Mouse (Mus musculus) intestine, embryonic 16.5 days (tissue): Measurements from ENCODE around the gene Dnah8. TPM values are rescaled to one million over a fixed set of nuclear protein-coding genes. Genes with fewer than 3 reads are reported as not detected.

Source experiments
- ATAC-seq: fragments of 200-750 bp; cut with Nextera tagmentation; 2 replicates; pipeline ENCODE4 v1.8.0; 2017; ENCODE audit warnings: moderate TSS enrichment, moderate library complexity
- H3K27ac ChIP-seq: fragments of 300-500 bp; sonication (generic); 2 replicates; pipeline ENCODE4 v1.5.1; 2014; ENCODE audit warnings: mild to moderate bottlenecking, low read length
- H3K27me3 ChIP-seq: fragments of 300-500 bp; sonication (generic); replicated peaks from 2 replicates; pipeline ENCODE4 v1.6.1; 2014; ENCODE audit warnings: low read length, control low read depth, mixed read lengths; ENCODE audit not compliant: control insufficient read depth, insufficient read depth
- H3K36me3 ChIP-seq: fragments of 300-500 bp; sonication (generic); 2 replicates; pipeline ENCODE4 v1.6.1; 2014; ENCODE audit warnings: low read length, control low read depth; ENCODE audit not compliant: control insufficient read depth, insufficient read depth
- H3K4me1 ChIP-seq: fragments of 300-500 bp; sonication (generic); 2 replicates; pipeline ENCODE4 v1.6.1; 2014; ENCODE audit warnings: low read length, control low read depth, mixed read lengths; ENCODE audit not compliant: control insufficient read depth, insufficient read depth
- H3K4me2 ChIP-seq: fragments of 300-500 bp; sonication (generic); 2 replicates; pipeline ENCODE4 v1.6.1; 2014; ENCODE audit warnings: low read depth, low read length, control low read depth
- H3K4me3 ChIP-seq: fragments of 300-500 bp; sonication (generic); 2 replicates; pipeline ENCODE4 v1.5.1; 2014; ENCODE audit warnings: mild to moderate bottlenecking, low read length
- H3K9ac ChIP-seq: fragments of 300-500 bp; sonication (generic); 2 replicates; pipeline ENCODE4 v1.6.1; 2014; ENCODE audit warnings: low read depth, low read length
- H3K9me3 ChIP-seq: fragments of 300-500 bp; sonication (generic); 2 replicates; pipeline ENCODE4 v1.6.1; 2016; ENCODE audit warnings: low read length, control low read depth; ENCODE audit not compliant: control insufficient read depth
- WGBS: fragments of 180-500 bp; shearing (Covaris S2); extraction: QIAGEN DNeasy Blood & Tissue Kit; methylation state at CpG from one replicate; pipeline ENCODE4 v1.1.7; 2014; 5-methylcytosine and 5-hydroxymethylcytosine counted together
- polyA plus RNA-seq: library from polyadenylated mRNA; unstranded; fragments of >200 nt; fragmentation: Nextera tagmentation; extraction: Ambion mirVana; gene quantifications from 2 replicates; pipeline ENCODE4 v1.2.1, GENCODE M21; 2015

Dnah8 gene
- polyA plus RNA-seq, 1 experiment from 2014 or later: 0.79 TPM

DNA sequence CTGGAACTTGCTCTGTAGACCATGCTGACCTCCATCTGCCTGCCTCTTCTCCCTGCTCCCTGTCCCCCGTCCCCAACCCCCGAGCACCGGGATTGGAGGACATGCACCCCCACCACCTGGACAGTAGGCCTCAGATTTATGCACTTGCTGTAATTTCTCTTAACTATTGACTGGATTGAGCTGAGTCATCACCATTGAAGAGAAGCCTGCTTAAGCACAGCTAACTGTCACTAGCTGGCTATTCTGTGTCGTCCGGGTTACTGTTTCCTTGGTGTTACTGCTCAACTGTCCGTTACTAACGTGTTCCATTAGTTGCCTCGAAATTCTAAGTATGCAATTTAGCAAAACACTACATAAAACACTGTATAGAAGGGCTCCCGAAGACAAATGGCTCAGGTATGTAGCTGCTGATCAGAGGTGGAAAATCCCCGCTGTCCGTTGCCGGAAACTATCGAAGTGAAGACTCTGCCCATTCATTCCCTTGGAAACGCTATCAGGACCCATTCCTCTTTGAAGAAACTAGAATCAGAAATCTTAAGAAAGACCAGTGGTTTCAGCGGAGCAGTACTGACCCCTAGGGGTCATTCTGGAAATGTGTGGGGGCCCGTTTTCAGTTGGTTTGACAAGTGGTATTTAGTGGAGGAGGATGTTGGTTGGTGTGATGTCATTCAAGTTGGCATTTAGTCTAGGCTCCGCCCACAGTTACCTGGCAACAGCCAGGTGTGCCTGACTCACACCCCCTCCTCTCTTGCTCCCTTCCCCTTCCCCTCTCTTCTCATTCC is 33.5 kb upstream of the Dnah8 start:
- H3K4me1 ChIP-seq: no peaks in the 10 kb centered on the region
- H3K36me3 ChIP-seq: peaks cover 7% of the 10 kb centered on the region; the same call in 1 of the 2 replicates
- no peak overlapping the region for H3K4me2 ChIP-seq
- ATAC-seq: peak; percentile 18; the same call in 1 of the 2 replicates
- H3K4me3 ChIP-seq: no peak overlapping the region
- no peak overlapping the region for H3K9ac ChIP-seq
- no peaks in the 10 kb centered on the region for H3K27me3 ChIP-seq
- H3K27ac ChIP-seq: no peak overlapping the region
- H3K9me3 ChIP-seq: no peaks in the 10 kb centered on the region
- 52% methylated on average over 17 of the region's 17 CpGs for WGBS

DNA sequence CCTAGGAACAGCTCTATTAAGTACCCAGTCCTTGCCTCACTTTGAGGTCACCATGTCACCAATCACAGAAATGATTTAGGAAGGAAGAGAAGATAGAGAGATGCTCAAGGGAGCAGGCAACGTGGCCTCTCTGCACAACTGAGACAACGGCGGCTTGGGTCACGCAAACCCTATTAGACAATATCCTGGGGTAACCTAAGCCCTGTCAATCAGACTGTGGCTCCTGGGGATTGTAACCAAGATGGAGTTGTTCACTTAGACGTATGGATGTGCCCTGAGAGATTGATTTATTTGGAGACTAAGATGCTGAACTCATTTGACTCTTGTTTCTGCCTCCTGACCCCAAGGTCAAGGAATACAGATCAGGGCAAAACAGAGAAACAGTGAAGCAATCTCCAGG is 29.7 kb upstream of the Dnah8 start:
- no peak for ATAC-seq
- H3K36me3 ChIP-seq: peaks cover 24% of the 10 kb centered on the region
- no peak overlapping the region for H3K4me2 ChIP-seq
- H3K27ac ChIP-seq: no peak overlapping the region
- WGBS: 65% methylated on average over 5 of the region's 5 CpGs
- H3K9ac ChIP-seq: no peak overlapping the region
- 0 out of 2 replicates have a peak, but pooled peaks cover 2% of the 10 kb centered on the region for H3K9me3 ChIP-seq
- H3K27me3 ChIP-seq: no peaks in the 10 kb centered on the region
- no peak overlapping the region for H3K4me3 ChIP-seq
- H3K4me1 ChIP-seq: no peaks in the 10 kb centered on the region

DNA sequence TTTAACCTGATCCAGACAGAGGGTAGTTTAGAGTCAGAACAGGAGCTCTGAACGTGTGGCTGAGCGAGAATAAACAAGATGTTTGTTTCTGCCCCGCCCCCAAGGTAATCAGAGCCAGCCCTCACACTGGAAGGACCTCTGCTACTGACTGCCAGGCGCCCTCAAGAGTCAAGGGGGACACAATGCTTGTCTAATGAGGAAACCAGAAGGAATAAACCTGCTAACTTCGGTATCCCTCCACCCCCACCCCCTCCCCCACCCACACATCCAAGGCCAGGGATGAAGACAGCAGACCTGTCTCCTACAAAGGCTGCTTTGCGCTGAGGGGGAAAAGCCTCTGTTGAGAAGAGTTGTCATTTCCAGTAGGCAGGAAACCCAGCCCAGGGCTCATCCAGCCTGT is 29.3 kb upstream of the Dnah8 start:
- H3K36me3 ChIP-seq: peaks cover 24% of the 10 kb centered on the region
- no peak overlapping the region for H3K27ac ChIP-seq
- ATAC-seq: no peak
- 0 out of 2 replicates have a peak, but pooled peaks cover 2% of the 10 kb centered on the region for H3K9me3 ChIP-seq
- no peak overlapping the region for H3K4me2 ChIP-seq
- H3K4me3 ChIP-seq: no peak overlapping the region
- no peaks in the 10 kb centered on the region for H3K4me1 ChIP-seq
- H3K27me3 ChIP-seq: no peaks in the 10 kb centered on the region
- 55% methylated on average over 6 of the region's 6 CpGs for WGBS
- H3K9ac ChIP-seq: no peak overlapping the region

DNA sequence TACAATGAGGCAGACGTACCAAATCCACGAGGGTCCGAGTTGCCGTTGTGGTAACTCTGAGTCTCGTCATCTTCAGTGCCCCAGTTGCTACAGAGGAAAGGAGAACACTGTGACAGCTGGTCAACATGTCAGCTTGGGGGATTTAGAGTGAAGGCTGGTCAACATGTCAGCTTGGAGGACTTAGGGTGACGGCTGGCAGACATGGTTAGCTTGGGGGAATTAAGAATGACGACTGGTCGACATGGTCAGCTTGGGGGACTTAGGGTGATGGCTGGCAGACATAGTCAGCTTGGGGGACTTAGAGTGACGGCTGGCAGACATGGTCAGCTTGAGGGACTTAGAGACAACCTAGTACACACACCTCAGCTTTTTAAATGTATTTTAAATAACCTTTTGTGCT is 26.4 kb upstream of the Dnah8 start:
- Histone ChIP-seq H3K9ac (no peak overlapping the region), H3K4me1 (no peaks in the 10 kb centered on the region), H3K27me3 (no peaks in the 10 kb centered on the region), H3K9me3 (0 out of 2 replicates have a peak, but pooled peaks cover 2% of the 10 kb centered on the region), H3K4me3 (no peak overlapping the region), H3K4me2 (no peak overlapping the region), H3K27ac (no peak overlapping the region), H3K36me3 (peaks cover 28% of the 10 kb centered on the region)
- WGBS: 96% methylated on average over 9 of the region's 9 CpGs
- ATAC-seq: no peak

DNA sequence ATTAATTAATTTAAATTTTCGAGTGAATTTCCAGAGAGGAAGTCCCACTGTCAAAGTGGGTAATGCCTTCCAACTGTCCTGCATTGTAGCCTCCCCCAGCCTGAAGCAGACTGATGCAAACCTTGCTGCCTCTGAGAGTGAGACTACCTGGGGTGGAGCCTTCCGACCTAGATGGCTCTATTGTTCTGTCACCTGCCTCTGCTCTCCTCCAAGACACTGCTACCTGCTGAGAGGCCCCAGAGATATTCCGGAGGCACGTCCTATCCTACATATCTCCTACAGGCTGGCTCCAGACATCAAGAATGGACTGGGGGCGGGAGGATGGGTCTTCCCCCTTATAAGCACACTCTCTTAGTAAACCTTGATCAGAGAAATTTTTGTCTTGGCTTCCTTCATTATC is 25.9 kb upstream of the Dnah8 start:
- Histone ChIP-seq H3K9me3 (0 out of 2 replicates have a peak, but pooled peaks cover 2% of the 10 kb centered on the region), H3K4me3 (no peak overlapping the region), H3K9ac (no peak overlapping the region), H3K4me1 (no peaks in the 10 kb centered on the region), H3K36me3 (peaks cover 28% of the 10 kb centered on the region), H3K27ac (no peak overlapping the region), H3K4me2 (no peak overlapping the region), H3K27me3 (no peaks in the 10 kb centered on the region)
- ATAC-seq: no peak
- 86% methylated on average over 5 of the region's 5 CpGs for WGBS

DNA sequence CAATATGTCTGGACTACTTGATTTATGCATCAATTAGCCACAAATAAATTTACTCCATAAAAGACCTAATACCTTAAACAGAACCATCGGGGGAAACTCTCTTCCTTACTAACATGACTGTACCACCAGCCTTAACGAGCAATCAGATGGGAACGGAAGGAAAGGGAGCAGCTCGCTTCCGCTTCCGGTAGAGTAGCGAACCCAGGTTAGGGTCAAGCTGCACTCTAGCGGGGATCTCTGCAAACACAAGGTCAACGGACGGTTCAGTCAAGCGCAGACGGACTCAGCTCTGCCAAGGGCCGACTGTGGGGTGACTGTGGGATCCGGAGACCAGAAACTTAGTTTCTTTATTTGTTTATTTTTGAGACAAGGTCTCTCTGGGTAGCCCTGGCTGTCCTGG is 22.0 kb upstream of the Dnah8 start:
- Histone ChIP-seq H3K9me3 (0 out of 2 replicates have a peak, but pooled peaks cover under 1% of the 10 kb centered on the region), H3K4me3 (no peak overlapping the region), H3K27ac (no peak overlapping the region), H3K4me1 (peaks cover 3% of the 10 kb centered on the region; the same call in 1 of the 2 replicates), H3K9ac (no peak overlapping the region), H3K36me3 (peaks cover 22% of the 10 kb centered on the region), H3K4me2 (no peak overlapping the region), H3K27me3 (no peaks in the 10 kb centered on the region)
- ATAC-seq: no peak
- WGBS: 87% methylated on average over 14 of the region's 14 CpGs

DNA sequence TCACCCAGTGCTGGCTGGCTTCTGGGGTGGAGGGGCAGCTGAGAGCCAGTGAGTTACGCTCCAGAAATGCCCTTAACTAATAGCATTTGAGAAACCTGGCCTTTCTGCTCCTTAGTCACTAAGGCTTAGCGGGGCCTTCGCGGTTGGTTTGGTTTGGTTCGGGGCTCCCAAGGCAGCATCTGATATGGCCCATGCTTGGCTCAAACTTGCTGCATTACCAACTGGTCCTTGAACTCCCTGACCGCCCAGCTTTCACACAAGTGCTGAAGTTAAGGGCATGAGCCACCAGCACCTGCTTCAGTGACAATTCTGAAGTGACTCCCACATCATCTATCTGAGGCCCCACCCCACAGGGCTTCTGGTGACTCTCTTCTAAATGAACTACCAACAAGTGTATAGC is 19.9 kb upstream of the Dnah8 start:
- no peak for ATAC-seq
- Histone ChIP-seq H3K4me3 (no peak overlapping the region), H3K27ac (no peak overlapping the region)

DNA sequence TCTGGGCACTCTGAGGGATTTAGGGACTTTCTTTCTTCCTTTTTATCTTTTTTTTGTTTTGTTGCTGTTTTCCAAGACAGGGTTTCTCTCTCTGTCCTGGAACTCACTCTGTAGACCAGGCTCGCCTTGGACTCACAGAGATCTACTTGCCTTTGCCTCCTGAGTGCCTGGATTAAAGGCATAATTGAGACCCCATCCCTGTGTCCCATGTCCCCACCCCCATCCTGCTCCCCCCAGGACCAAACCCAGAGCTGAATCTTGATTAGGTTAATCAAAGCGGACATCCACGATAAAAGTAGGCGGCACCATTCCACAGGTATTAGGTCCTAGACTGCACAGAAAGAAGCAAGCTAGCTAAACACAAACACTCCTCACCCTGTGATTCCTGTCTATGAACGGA is 19.2 kb upstream of the Dnah8 start:
- no peaks in the 10 kb centered on the region for H3K9me3 ChIP-seq
- H3K9ac ChIP-seq: no peak overlapping the region
- H3K27ac ChIP-seq: no peak overlapping the region
- peaks cover 11% of the 10 kb centered on the region for H3K36me3 ChIP-seq
- ATAC-seq: no peak
- no peak overlapping the region for H3K4me3 ChIP-seq
- no peak overlapping the region for H3K4me2 ChIP-seq
- H3K4me1 ChIP-seq: peaks cover 26% of the 10 kb centered on the region
- no peaks in the 10 kb centered on the region for H3K27me3 ChIP-seq
- WGBS: 88% methylated on average over 5 of the region's 5 CpGs

More for the DNA sequence above, 19.9 kb upstream of the Dnah8 start:
- H3K4me1 ChIP-seq: peaks cover 20% of the 10 kb centered on the region
- no peaks in the 10 kb centered on the region for H3K9me3 ChIP-seq
- no peaks in the 10 kb centered on the region for H3K27me3 ChIP-seq
- H3K36me3 ChIP-seq: peaks cover 11% of the 10 kb centered on the region
- H3K9ac ChIP-seq: no peak overlapping the region
- WGBS: 97% methylated on average over 6 of the region's 6 CpGs
- H3K4me2 ChIP-seq: no peak overlapping the region

DNA sequence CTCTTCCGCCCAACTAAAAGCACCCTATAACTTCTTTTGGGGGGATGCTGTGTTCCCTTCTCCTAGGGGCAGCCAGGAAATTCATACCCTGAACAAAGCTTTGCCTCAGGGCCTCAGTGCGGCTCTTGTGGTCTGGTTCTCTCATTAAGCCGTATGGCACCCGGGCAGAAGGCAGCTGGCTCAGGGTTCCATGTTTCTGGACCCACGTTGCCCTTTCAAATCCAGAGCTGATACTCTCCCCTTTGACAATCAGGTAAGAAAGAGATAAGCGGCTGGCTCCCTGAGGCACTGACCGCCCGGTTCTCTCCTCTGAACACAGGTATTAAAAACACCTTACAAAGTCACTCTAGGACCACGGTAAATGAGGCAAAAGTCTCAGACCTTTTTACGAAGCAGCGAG is 17.9 kb upstream of the Dnah8 start:
- WGBS: 82% methylated on average over 11 of the region's 11 CpGs
- 0 out of 2 replicates have a peak overlapping the region, but pooled peaks have one; percentile 9 for H3K4me3 ChIP-seq
- 0 out of 2 replicates have a peak, but pooled peaks have one; percentile 15 for ATAC-seq
- H3K4me1 ChIP-seq: peaks cover 34% of the 10 kb centered on the region
- peak overlapping the region; percentile 35; the same call in 1 of the 2 replicates for H3K27ac ChIP-seq
- H3K4me2 ChIP-seq: peak overlapping the region; percentile 3; the same call in 1 of the 2 replicates
- no peaks in the 10 kb centered on the region for H3K27me3 ChIP-seq
- no peak overlapping the region for H3K9ac ChIP-seq
- no peaks in the 10 kb centered on the region for H3K9me3 ChIP-seq
- H3K36me3 ChIP-seq: peaks cover 11% of the 10 kb centered on the region
